Mouse (Mus musculus) gastrocnemius, adult 8-10 months (tissue): Measurements from ENCODE around the gene Ntn1. TPM values are rescaled to one million over a fixed set of nuclear protein-coding genes. Genes with fewer than 3 reads are reported as not detected.

Source experiments
- DNase-seq, 2 experiments: peaks; one replicate each; pipeline ENCODE4 v3.0.0; 2022; ENCODE audit warnings: low spot score in 2 of 2
- microRNA-seq: library from miRNA; unstranded; fragments of <30 nt; microRNA quantifications from one replicate; pipeline ENCODE4 v1.2.0, GENCODE M21; 2022
- total RNA-seq, 4 experiments: library from RNA; stranded (reverse); gene quantifications; 2 replicates each; pipeline ENCODE4 v1.2.4; 2022

Ntn1 gene
- total RNA-seq, 4 experiments from 2014 or later, result 2.7 to 6.6 (median 4.9) TPM

GRCm38 (mm10) chr11:68196566-68196965 lies 204.1 kb downstream of the Ntn1 start:
- no peak for DNase-seq

GRCm38 (mm10) chr11:68195693-68196176 lies 204.9 kb downstream of the Ntn1 start:
- no peak for DNase-seq

GRCm38 (mm10) chr11:68195168-68195567 lies 205.5 kb downstream of the Ntn1 start:
- no peak for DNase-seq

GRCm38 (mm10) chr11:68190849-68191248 lies 209.8 kb downstream of the Ntn1 start:
- DNase-seq, result no peak

GRCm38 (mm10) chr11:68188695-68189201 lies 211.9 kb downstream of the Ntn1 start:
- DNase-seq, result no peak

- DNase-seq, result no peak
These were observed 213.4 kb downstream of the Ntn1 start for GRCm38 (mm10) chr11:68187242-68187641.

GRCm38 (mm10) chr11:68185647-68186046 lies 215.0 kb downstream of the Ntn1 start:
- DNase-seq, result no peak

GRCm38 (mm10) chr11:68177415-68177814 lies 223.2 kb downstream of the Ntn1 start:
- DNase-seq, result no peak

GRCm38 (mm10) chr11:68176550-68176949 lies 224.1 kb downstream of the Ntn1 start:
- DNase-seq, result no peak

- DNase-seq, result no peak
These were observed 228.0 kb downstream of the Ntn1 start for GRCm38 (mm10) chr11:68172648-68173045.

GRCm38 (mm10) chr11:68171973-68172647 lies 228.5 kb downstream of the Ntn1 start:
- DNase-seq, result no peak

GRCm38 (mm10) chr11:68168427-68168826 lies 232.2 kb downstream of the Ntn1 start:
- DNase-seq, result no peak

GRCm38 (mm10) chr11:68164408-68164807 lies 236.2 kb downstream of the Ntn1 start:
- DNase-seq, result no peak

- no peak for DNase-seq
These were observed 240.8 kb downstream of the Ntn1 start for GRCm38 (mm10) chr11:68159867-68160266.

Small RNAs within 50 kb of the gene (microRNA-seq; reads per million reads assigned to microRNA genes)
- not detected for gene Mir6406

Other genes starting within 250 kb of the Ntn1 start
- gene Pik3r5, start 31.3 kb upstream of the Ntn1 start, total RNA-seq, result under 1 TPM; 0.22 to 0.56 (median 0.43) TPM
- 1 to 10 TPM in 1 of 4 experiments, under 1 TPM in 3; 0.58 to 1.2 (median 0.74) TPM for gene Pik3r6, start 102.2 kb upstream of the Ntn1 start, total RNA-seq
- not detected for gene Mfsd6l, start 155.4 kb upstream of the Ntn1 start, total RNA-seq
- not detected for gene Ccdc42, start 186.2 kb upstream of the Ntn1 start, total RNA-seq